ENCODE assay signal across 13 mouse cellular contexts in genomic region chr8:3202792-3203191, GRCm38 (mm10).
"Had no signal": no experiment of that assay in that cellular context is flagged by ENCODE, and none has a peak within 500 bp of the region (broad histone marks: within the 10 kb centered on the region; RNA-seq: fewer than 3 reads in every experiment).

No protein-coding gene starts in this region.

- DNase-seq: gastrocnemius, postnatal 10 days; gastrocnemius, postnatal 25 days; heart, adult 18-20 months; heart, postnatal 10 days; heart, postnatal 4 days; kidney, adult 18-20 months; kidney, adult 8-10 months; kidney, postnatal 10 days; kidney, postnatal 25 days; kidney, postnatal 4 days; liver; liver, embryonic 13.5 days; liver, postnatal 0 days had no signal
